ENCODE assay signal across 1 mouse cellular context in the genomic region with DNA sequence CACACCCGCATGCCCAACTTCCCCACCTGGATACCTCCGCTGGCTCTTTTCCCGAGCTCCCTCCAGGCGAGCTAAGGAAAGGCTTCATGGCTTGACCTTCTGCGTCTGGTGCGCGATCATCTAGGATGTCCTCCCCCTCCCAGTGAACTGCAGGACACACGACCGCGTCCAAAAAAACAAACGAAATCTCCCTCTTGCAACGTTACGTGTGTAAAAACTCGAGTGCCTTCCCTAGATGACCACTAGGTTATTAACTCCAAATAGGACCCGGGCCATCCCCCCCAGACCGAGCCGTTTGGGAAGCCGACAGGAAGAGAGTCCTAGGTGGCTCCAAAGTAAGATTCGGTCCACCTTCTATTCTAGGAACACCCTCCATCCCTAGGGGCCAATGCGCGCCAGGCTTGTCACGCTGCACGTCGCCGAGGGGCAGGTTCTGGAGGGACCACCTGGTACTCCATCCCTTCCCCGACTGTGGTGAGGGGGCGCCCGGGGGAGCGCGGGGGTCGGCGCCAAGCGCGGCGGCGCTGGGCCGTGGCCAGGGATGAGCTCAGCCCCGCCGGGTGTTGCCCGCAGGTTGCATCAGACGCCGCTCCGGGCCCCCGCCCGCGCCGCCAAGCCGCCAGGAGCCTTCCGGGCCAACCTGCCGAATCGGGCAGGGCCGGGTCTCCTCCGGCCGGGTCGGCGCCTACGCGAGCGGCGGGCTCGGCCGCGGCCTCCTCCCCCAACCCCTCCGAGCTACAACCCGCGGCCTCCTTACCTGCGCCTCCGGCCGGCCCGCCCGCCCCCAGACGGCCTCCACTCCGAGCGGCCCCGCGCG.
TF ChIP-seq lines count a peak whose summit lies in the region.

No protein-coding gene starts in this region.

TF ChIP-seq in MEL, 35 proteins besides CTCF, POLR2A, EP300 and RAD21 (continued from another document):
- no peak for TF ChIP-seq CHD2 (IDR thresholded peaks at IDR 0.05; ENCODE audit: low read length)
- peak; percentile 91 for TF ChIP-seq UBTF (IDR thresholded peaks at IDR 0.05; ENCODE audit: borderline replicate concordance, insufficient read depth, low read depth, low read length)
